Mouse (Mus musculus) cortical plate, adult 2 months (tissue): ENCODE data around the gene Slc16a9. TPM values are rescaled to one million over a fixed set of nuclear protein-coding genes. Genes with fewer than 3 reads are reported as not detected.

ENCODE experiments used
- H3K27ac ChIP-seq: fragments of 200-500 bp; 2 replicates; pipeline ENCODE4 v1.5.1; 2012; ENCODE audit warnings: low read length, control low read depth, inconsistent platforms; ENCODE audit not compliant: insufficient read depth
- H3K4me1 ChIP-seq: fragments of 200-500 bp; 2 replicates; pipeline ENCODE4 v1.6.1; 2011; ENCODE audit warnings: low read length; ENCODE audit not compliant: control insufficient read depth, insufficient read depth
- H3K4me3 ChIP-seq: fragments of 200-500 bp; 2 replicates; pipeline ENCODE4 v1.5.1; 2011; ENCODE audit warnings: mild to moderate bottlenecking, low read length, control low read depth; ENCODE audit not compliant: insufficient read depth
- CTCF ChIP-seq: fragments of 200-500 bp; IDR thresholded peaks from 2 replicates; pipeline ENCODE4 v1.5.1; 2011; ENCODE audit warnings: mild to moderate bottlenecking, control low read depth, low read length; ENCODE audit not compliant: insufficient read depth; ENCODE audit errors: extremely low read depth
- POLR2A ChIP-seq: fragments of 200-500 bp; IDR thresholded peaks from 2 replicates; pipeline ENCODE4 v1.6.1; 2011; ENCODE audit warnings: mild to moderate bottlenecking, low read length, control low read depth; ENCODE audit not compliant: insufficient read depth; ENCODE audit errors: extremely low read depth
- polyA plus RNA-seq: library from polyadenylated mRNA; depleted of rRNA; stranded (reverse); fragments of >200 nt; gene quantifications from 2 replicates; pipeline ENCODE4 v1.2.3, GENCODE M21; 2012; rRNA removed

Gene Slc16a9
- polyA plus RNA-seq, 1 experiment, result 2.9 TPM

GRCm38 (mm10) chr10:70316856-70317255 lies 72.0 kb downstream of the Slc16a9 start:
- no peak overlapping the region for H3K4me3 ChIP-seq

GRCm38 (mm10) chr10:70317394-70317965 lies 72.6 kb downstream of the Slc16a9 start:
- Histone ChIP-seq H3K27ac (no peak overlapping the region), H3K4me1 (no peaks in the 10 kb centered on the region), H3K4me3 (no peak overlapping the region)
- TF ChIP-seq POLR2A, result no peak
- TF ChIP-seq CTCF, result no peak

More at GRCm38 (mm10) chr10:70316856-70317255, 72.0 kb downstream of the Slc16a9 start:
- Histone ChIP-seq H3K27ac (no peak overlapping the region), H3K4me1 (no peaks in the 10 kb centered on the region)
- TF ChIP-seq CTCF (no peak), POLR2A (no peak)

- Histone ChIP-seq H3K4me3 (no peak overlapping the region), H3K4me1 (no peaks in the 10 kb centered on the region), H3K27ac (no peak overlapping the region)
- TF ChIP-seq CTCF (peak; percentile 79), POLR2A (no peak)
Observed at GRCm38 (mm10) chr10:70318630-70319029, 73.7 kb downstream of the Slc16a9 start.

DNA sequence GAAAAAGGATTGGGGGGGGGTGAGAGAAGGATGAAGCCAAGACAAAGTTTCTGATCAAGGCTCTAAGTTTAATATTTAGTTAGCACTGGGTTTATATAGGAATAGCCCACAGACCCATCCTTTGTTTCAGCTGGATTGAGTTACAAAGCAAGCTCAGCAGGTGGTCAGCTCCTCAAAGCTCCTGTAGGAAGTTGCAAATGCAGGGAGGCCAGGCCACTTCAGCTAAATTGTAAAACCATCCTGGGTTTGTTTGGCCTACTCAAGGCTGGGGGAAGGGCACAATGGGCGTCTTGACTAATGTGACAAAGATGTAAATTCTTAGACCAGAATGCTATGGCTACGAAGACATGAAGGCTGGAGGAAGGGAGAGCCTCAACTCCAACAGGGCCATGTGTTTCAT lies 80.6 kb downstream of the Slc16a9 start:
- Histone ChIP-seq H3K4me1 (no peaks in the 10 kb centered on the region), H3K4me3 (no peak overlapping the region), H3K27ac (no peak overlapping the region)
- TF ChIP-seq POLR2A (no peak), CTCF (no peak)

GRCm38 (mm10) chr10:70327331-70327730 lies 82.4 kb downstream of the Slc16a9 start:
- Histone ChIP-seq H3K27ac (no peak overlapping the region), H3K4me3 (no peak overlapping the region), H3K4me1 (no peaks in the 10 kb centered on the region)
- no peak for TF ChIP-seq POLR2A
- no peak for TF ChIP-seq CTCF

DNA sequence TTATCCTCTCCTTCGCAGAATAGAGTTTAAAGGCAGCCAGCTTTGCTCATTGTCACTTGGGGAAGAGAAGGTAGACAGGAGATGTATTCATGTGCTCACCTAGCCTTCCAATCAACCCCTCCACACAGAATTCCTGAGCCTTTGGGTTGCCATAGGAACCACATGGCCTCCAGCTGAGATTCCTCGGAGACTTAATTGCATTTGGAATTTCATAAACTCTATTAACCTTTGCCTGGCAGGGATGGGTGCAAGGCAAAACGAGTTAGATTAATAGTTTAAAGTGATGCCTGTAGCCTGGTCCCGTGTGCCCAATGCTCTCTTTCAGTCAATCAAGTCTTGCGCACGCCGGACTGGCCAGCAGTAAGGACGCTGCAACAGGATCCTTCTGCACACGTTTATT lies 83.2 kb downstream of the Slc16a9 start:
- no peak overlapping the region for H3K4me3 ChIP-seq

More for the DNA sequence above, 83.2 kb downstream of the Slc16a9 start:
- no peak for TF ChIP-seq CTCF
- TF ChIP-seq POLR2A, result no peak
- Histone ChIP-seq H3K27ac (no peak overlapping the region), H3K4me1 (no peaks in the 10 kb centered on the region)

Other genes with a start within 250 kb of the Slc16a9 start
- gene Ccdc6, start 148.0 kb upstream of the Slc16a9 start, polyA plus RNA-seq, result 23.3 and 23.8 TPM in 2 replicates
- 0.81 and 0.84 TPM in 2 replicates for gene Mrln, start 40.4 kb upstream of the Slc16a9 start, polyA plus RNA-seq
- gene Fam13c, start 195.4 kb downstream of the Slc16a9 start, polyA plus RNA-seq, result 27.7 and 28.2 TPM in 2 replicates